Mouse (Mus musculus) kidney, adult 9 months (tissue): ENCODE results near the gene Gm20388.

Experiments
- DNase-seq: peaks from one replicate; pipeline ENCODE4 v3.0.0; 2022

Gm20388 gene

GRCm38 (mm10) chr8:121964716-121965512 is 2054.3 kb downstream of the Gm20388 start:
- DNase-seq = no peak

DNA sequence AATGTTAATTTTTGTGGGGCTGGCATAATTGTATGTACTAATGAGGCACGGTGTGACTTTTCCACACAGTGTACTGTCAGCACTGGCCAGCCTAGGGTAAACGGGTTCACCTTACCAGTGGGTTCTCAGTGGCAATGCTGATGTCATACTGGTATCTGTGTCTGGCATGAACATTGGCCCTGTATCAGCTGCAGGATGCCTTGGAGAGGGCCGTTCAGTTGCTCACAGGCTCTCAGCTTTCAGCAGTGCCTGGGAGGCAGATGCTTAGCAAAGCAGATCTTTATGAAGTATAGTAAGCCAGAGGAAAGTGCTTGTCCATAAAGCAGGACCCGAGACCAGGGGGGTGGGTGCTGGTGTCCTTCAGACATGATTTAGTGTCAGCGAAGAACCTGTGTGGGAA is 2055.5 kb downstream of the Gm20388 start:
- no peak for DNase-seq

DNA sequence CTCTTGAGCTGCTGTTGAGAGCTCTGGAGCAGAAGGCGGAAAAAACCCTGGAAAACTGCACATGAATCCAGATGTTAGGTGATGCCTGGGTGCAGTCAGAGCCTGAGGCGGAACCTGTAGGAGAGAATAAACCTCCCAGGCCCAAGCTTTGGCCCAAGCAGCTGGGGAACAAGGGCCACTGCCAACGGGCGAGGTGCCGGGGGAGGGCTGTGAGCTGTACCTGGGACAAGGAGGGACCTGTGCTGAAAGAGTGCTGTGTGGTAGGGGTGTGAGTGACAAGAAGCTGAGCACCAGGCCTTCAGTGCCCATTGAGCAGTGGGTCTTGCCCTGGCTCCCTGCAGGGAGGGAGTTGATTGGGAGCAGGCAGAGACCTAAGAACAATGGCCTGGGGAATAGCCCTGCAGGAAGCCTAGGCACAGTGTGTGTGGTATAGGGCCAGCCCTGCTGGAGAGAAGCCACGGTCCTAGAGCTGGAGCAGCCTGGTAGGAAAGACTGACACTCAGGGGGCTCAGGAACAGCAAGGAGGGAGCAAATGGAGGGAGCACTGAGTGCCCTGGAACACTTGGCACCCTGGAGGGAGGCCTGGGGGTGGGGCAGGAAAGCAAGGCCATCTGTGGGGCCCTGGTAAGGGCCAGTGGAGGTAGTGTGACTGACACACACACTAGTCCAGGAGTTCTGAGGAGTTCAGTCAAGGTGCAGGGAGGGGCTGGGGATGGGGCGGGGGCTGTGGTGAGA is 2056.2 kb downstream of the Gm20388 start:
- DNase-seq = no peak

DNA sequence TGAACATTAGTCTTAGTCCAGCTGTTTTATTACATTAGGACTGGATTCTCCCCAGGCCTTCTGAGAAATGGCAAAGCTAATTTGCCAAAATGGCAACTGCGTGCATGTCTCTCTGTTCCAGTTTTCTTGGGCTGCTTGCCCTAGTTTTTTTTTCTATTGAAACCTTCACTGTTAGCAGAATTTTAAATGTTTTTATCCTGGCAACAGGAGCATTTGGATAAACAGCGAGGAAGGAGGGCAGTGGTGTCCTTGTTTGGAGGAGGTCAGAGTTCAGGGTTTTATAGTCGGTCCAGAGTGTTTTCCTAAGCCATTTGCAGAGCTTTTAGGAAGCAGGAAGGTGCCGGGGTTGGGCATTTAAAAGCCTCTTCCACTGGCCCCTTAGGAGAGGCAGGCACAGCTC is 2057.3 kb downstream of the Gm20388 start:
- DNase-seq = peak; percentile 62

- DNase-seq = no peak
Measured at GRCm38 (mm10) chr8:121968542-121968941, 2057.9 kb downstream of the Gm20388 start.

- DNase-seq = no peak
Measured at GRCm38 (mm10) chr8:121970225-121970624, 2059.6 kb downstream of the Gm20388 start.

DNA sequence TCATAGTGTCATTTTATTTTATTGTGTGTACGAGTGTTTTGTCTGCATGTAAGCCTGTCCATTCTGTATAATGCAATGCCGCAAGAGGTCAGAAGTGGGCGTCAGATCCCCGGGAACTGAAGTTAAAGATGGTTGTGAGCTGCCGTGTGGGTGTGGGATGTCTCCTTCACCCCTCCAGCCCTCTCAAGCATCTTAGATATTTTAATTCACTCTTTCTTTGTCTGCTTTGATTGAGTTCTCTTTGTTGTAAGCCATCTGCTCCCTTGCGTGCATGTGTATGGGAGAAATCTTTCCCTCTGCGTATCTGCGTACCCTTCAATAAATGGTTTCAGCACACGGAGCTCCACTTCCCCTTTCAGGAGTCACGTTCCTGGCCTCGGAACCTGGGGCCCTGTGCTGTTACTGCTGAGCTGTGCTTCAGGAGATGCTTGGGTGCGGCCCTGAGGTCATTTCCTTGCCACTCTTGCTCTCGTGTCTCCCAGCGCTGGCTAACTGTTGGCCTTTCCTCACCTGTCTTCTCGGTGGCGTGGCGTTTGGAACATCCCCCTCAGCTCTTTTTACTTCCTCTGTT is 2060.9 kb downstream of the Gm20388 start:
- DNase-seq = no peak

- no peak for DNase-seq
Measured at GRCm38 (mm10) chr8:121973906-121974305, 2063.3 kb downstream of the Gm20388 start.

GRCm38 (mm10) chr8:121977819-121978590 is 2067.4 kb downstream of the Gm20388 start:
- peak; percentile 65 for DNase-seq

DNA sequence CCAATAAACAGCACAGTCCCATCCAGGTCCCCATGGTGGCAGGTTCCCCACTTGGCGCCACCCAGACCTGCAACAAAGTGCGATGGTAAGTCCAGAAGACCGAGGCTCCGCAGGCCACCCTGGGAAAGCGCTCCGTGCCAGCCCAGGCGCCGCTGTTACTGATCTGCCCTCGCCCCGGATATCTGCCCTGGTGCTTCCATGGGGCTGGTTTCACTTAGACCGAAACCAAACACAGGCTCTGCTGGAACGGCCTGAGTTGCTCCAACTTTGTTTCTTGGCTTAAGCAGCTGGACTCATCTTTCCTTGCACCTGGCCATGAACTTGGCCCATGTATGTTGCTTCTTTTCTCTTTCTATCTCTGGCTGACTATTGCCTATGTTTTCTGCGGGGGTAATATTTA is 2068.0 kb downstream of the Gm20388 start:
- no peak for DNase-seq

DNA sequence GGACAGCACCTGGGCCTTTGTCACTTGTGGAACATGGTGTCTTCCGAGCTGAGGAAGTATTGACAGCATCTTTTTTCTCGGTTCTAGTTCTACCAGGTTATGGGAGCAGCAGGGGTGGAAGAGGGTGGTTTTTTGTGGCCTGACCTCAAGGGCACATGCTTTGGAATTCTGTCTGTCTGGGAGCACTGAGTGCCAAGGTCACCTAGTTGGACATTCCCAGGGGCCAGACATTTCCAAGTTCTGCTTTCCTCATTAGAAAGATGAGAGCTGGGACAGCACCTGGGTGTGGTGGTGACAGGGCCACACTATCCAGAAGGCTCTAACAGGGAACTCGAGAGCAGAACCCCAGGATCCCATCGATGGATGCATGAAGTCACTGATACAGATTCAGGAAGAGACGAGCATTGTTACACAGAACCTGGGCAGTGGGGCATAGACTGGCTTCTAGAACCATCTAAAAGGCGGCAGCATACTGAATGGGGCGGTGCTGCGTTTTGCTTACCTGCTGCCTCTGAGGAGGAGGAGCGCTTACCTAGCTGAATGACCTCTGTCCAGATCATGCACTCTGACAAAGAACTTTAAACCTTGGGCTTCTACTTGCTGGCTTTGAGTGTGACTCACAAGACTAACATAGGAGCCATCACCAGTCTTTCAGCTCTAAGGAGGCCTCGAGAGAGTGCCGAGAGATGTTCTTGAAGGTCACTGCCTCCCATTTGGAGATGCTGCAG is 2070.3 kb downstream of the Gm20388 start:
- peak; percentile 78 for DNase-seq

DNA sequence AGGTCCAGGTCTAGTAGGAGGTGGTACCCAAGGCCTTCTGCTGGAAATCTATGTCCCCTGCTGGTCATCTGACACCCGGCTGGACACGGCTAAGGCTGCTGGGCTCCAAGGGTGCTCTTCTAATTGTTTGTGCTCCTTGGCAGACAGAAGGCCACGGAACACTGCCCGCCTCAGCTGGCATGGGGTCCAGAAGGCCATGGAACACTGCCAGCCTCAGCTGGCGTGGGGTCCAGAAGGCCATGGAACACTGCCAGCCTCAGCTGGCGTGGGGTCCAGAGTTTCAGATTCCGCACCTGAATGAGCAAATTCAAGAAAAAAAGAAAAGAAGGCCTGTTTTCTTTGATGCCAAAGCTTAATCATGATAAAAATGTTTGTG is 2070.9 kb downstream of the Gm20388 start:
- DNase-seq = peak; percentile 93

DNA sequence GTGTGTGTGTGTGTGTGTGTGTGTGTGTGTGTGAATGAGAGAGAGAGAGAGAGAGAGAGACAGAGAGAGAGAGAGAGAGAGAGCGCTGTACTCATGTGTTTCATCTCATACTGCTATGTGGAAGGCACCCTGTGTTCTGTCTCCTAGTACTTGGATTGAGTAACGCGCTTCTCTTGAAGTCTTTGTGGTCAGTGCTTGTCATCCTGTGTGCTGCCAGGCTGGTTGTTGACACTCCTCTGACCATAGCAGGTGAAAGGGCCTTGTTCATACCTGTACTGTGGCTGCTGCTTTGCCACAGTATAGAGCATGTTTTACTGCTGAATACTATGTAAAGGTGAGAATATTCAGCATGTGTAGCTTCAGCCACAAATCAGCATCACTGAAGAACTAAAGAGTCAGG is 2075.0 kb downstream of the Gm20388 start:
- DNase-seq = no peak

- no peak for DNase-seq
Measured at GRCm38 (mm10) chr8:121987892-121988291, 2077.3 kb downstream of the Gm20388 start.

GRCm38 (mm10) chr8:121990506-121991255 is 2080.0 kb downstream of the Gm20388 start:
- DNase-seq = no peak

DNA sequence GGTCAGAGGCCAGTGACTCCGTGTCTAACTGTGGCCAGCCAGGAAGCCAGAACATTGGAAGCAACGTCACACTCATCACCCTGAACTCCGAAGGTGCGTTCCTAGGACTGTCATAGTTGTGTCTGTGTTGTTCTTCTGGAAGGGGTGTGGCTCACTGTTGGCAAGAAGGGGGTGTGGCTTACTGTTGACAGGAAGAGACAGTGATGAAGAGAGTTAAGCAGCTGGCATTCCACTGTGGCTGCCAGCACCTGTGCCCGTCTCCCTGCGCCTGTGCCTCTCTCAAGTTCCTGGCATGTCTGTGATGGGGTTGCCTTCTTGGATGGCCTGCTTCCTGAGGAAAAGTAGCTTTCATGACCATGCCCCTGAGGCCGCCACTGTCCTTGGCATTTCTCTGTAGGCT is 2081.0 kb downstream of the Gm20388 start:
- no peak for DNase-seq

GRCm38 (mm10) chr8:121992911-121993310 is 2082.3 kb downstream of the Gm20388 start:
- DNase-seq = no peak

GRCm38 (mm10) chr8:121995112-121995511 is 2084.5 kb downstream of the Gm20388 start:
- DNase-seq = no peak

DNA sequence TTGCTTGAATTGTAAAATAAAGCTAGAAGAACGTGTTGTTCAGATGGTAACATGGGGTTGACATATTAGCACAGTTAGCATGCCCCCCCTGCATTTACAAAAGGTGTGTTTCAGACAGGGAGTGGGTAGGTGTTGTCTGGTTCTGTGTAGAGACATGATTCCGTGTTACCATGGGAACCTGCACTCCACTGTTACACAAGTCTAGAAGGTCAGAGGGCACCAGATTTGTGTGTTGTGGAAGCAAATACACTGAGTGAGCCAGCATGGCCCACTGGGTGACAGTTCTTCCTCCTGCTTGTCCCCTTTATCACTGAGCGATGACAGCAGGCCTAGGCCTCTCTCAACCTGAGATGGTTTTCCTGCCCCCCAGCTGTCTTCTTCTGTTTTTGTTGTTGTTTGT is 2085.3 kb downstream of the Gm20388 start:
- no peak for DNase-seq

DNA sequence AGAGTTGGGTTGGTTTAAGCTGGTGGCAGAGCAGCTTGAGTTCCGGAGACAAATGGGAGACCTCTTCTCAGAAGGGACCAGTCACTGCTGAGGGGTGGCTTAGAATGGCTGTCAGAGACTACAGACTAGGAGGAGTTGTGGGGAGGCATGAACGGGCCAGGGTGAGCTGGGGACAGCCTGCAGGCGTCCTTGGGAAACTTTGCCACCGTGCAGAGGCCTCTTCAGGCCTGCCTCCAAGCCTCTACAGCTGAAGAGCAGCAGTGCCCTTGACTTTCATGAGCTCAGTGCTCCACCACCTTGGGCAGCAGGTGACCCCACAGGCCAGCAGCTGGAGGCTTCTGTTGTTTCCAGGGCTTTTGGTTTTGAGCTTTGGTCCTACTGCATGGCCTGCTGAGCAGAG is 2088.0 kb downstream of the Gm20388 start:
- DNase-seq = no peak

DNA sequence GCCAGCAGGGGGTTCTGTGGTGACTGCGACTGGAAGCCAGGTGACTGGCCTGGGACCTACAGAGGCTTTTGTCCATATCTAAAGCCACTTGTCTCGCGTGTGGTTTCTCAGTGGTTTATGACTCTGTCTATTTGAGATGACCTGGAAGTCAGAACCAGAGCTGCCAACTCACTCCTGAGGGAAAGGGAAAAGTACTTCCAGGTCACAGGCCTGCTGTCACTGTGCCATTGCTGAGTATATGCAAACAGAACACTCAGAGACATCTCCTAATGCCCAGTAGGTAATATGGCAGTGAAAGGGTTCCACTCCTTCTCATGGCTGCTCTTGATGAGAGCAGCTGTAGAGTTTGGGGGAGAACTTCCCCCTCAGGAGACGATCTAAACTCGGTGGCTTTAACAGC is 2088.6 kb downstream of the Gm20388 start:
- no peak for DNase-seq
